Mouse (Mus musculus) cortical plate, adult 2 months (tissue): ENCODE data around the gene Haus5.

Experiments
- CTCF ChIP-seq: fragments of 200-500 bp; IDR thresholded peaks from 2 replicates; pipeline ENCODE4 v1.5.1; 2011; ENCODE audit warnings: mild to moderate bottlenecking, control low read depth, low read length; ENCODE audit not compliant: insufficient read depth; ENCODE audit errors: extremely low read depth
- POLR2A ChIP-seq: fragments of 200-500 bp; IDR thresholded peaks from 2 replicates; pipeline ENCODE4 v1.6.1; 2011; ENCODE audit warnings: mild to moderate bottlenecking, low read length, control low read depth; ENCODE audit not compliant: insufficient read depth; ENCODE audit errors: extremely low read depth

DNA sequence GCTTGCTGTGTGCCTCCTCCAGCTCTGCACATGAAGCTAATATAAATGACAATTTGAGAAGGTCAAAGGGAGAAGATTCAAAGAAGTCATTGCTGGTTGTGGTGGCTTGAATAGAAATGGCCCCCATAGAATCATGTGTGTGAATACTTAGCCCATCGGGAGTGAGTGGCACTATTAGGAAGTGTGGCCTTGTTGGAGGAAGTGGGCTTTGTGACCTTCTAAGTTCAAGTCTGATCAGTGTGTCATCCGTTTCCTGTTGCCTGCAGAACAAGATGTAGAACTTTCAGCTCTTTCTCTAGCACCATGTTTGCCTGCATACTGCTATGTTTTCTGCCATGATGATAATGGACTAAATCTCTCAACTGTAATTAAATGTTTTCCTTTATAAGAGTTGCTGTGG, 18.6 kb upstream of the Haus5 start:
- TF ChIP-seq CTCF (no peak), POLR2A (no peak)
